Comparison of ENCODE assay signal across 35 mouse cellular contexts in genomic region chr2:71179716-71180115, GRCm38 (mm10).
"Had no signal": no experiment of that assay in that cellular context is flagged by ENCODE, and none has a peak within 500 bp of the region (broad histone marks: within the 10 kb centered on the region; RNA-seq: fewer than 3 reads in every experiment).

No protein-coding gene starts in this region.

- H3K4me3 ChIP-seq: heart, embryonic 10.5 days; heart, embryonic 12.5 days; heart, embryonic 13.5 days; heart, embryonic 15.5 days; hindbrain, embryonic 10.5 days; hindbrain, embryonic 12.5 days; hindbrain, embryonic 13.5 days; hindbrain, embryonic 15.5 days; intestine, embryonic 15.5 days; kidney, embryonic 15.5 days; layer of hippocampus, adult 2 months had no signal

- H3K9me3 ChIP-seq: heart, embryonic 10.5 days; heart, embryonic 13.5 days; heart, embryonic 15.5 days; hindbrain, embryonic 10.5 days; hindbrain, embryonic 13.5 days; hindbrain, embryonic 15.5 days; intestine, embryonic 15.5 days had no signal

- ATAC-seq: hindbrain, embryonic 16.5 days; hindbrain, postnatal 0 days; inflammation-experienced regulatory T-cells, adult 6 months; intestine, embryonic 15.5 days; intestine, embryonic 16.5 days; intestine, postnatal 0 days had no signal

- H3K4me2 ChIP-seq: heart, embryonic 11.5 days; heart, embryonic 12.5 days; heart, embryonic 13.5 days; heart, embryonic 15.5 days; hindbrain, embryonic 12.5 days; hindbrain, embryonic 13.5 days; hindbrain, embryonic 14.5 days; hindbrain, embryonic 15.5 days; intestine, embryonic 15.5 days; kidney, embryonic 15.5 days had no signal

- H3K9ac ChIP-seq: heart, embryonic 12.5 days; heart, embryonic 13.5 days; heart, embryonic 15.5 days; hindbrain, embryonic 12.5 days; hindbrain, embryonic 13.5 days; hindbrain, embryonic 14.5 days; hindbrain, embryonic 15.5 days; intestine, embryonic 15.5 days; kidney, embryonic 15.5 days had no signal

- H3K27me3 ChIP-seq: heart, embryonic 12.5 days; heart, embryonic 13.5 days; heart, embryonic 15.5 days; hindbrain, embryonic 12.5 days; hindbrain, embryonic 13.5 days; hindbrain, embryonic 15.5 days; intestine, embryonic 15.5 days had no signal

- H3K4me1 ChIP-seq: heart, embryonic 15.5 days; hindbrain, embryonic 10.5 days; hindbrain, embryonic 15.5 days; intestine, embryonic 15.5 days had no signal

- H3K36me3 ChIP-seq: heart, embryonic 10.5 days; heart, embryonic 12.5 days; heart, embryonic 13.5 days; heart, embryonic 15.5 days; hindbrain, embryonic 10.5 days; hindbrain, embryonic 12.5 days; hindbrain, embryonic 13.5 days; hindbrain, embryonic 15.5 days; intestine, embryonic 15.5 days; kidney, embryonic 15.5 days had no signal

- H3K27ac ChIP-seq: heart, embryonic 10.5 days; heart, embryonic 13.5 days; heart, embryonic 15.5 days; hindbrain, embryonic 10.5 days; hindbrain, embryonic 12.5 days; hindbrain, embryonic 13.5 days; hindbrain, embryonic 14.5 days; hindbrain, embryonic 15.5 days; hindbrain, postnatal 0 days; intestine, embryonic 15.5 days; kidney, embryonic 15.5 days; kidney, postnatal 0 days; layer of hippocampus, adult 2 months had no signal

- DNase-seq: heart, postnatal 10 days; heart, postnatal 14 days; heart, postnatal 36 days; heart, postnatal 4 days; kidney, adult 11 months; kidney, adult 18-20 months; kidney, adult 2 months; kidney, adult 8-10 months; kidney, adult 9 months; kidney, postnatal 10 days; kidney, postnatal 14 days; kidney, postnatal 25 days; kidney, postnatal 36 days; kidney, postnatal 4 days; layer of hippocampus, adult 9-11 months; layer of hippocampus, postnatal 36 days had no signal
